In genomic region chr5:15773839-15774238, GRCm38 (mm10) we compare ENCODE assay signal across 24 mouse cellular contexts. TPM values are rescaled to one million over a fixed set of nuclear protein-coding genes. Genes with fewer than 3 reads are reported as not detected.
DNase-seq lines count a peak whose midpoint lies in the region; ATAC-seq and TF ChIP-seq lines count a peak whose summit lies in the region.
"Had no signal": no experiment of that assay in that cellular context is flagged by ENCODE, and none has a peak within 500 bp of the region (broad histone marks: within the 10 kb centered on the region; RNA-seq: fewer than 3 reads in every experiment).

No protein-coding gene starts in this region.

- no peak overlapping the region for H3K9ac ChIP-seq in ES-Bruce4 (ENCODE audit: low read depth, poor library complexity, severe bottlenecking)
- no peak overlapping the region for H3K9ac ChIP-seq in ES-E14 (ENCODE audit: insufficient read depth, low read depth, low read length, poor library complexity, severe bottlenecking)
- H3K9ac ChIP-seq in hindbrain, embryonic 13.5 days = no peak overlapping the region
- H3K9ac ChIP-seq: embryonic facial prominence, embryonic 12.5 days; forebrain, embryonic 13.5 days; forebrain, embryonic 15.5 days; forebrain, postnatal 0 days had no signal

- no peaks in the 10 kb centered on the region for H3K27me3 ChIP-seq in ES-Bruce4 (ENCODE audit: control insufficient read depth, insufficient read depth, low read length, poor library complexity, severe bottlenecking)
- no peaks in the 10 kb centered on the region for H3K27me3 ChIP-seq in hindbrain, embryonic 13.5 days
- H3K27me3 ChIP-seq: embryonic facial prominence, embryonic 12.5 days; forebrain, embryonic 13.5 days; forebrain, embryonic 15.5 days had no signal

- H3K36me3 ChIP-seq in ES-Bruce4 (ENCODE audit: control insufficient read depth, insufficient read depth, low read length, poor library complexity, severe bottlenecking) (no peaks in the 10 kb centered on the region), ES-E14 (ENCODE audit: control insufficient read depth, insufficient read depth, low read length, poor library complexity, severe bottlenecking) (no peaks in the 10 kb centered on the region; the same call in 1 of the 2 replicates)
- no peaks in the 10 kb centered on the region for H3K36me3 ChIP-seq in hindbrain, embryonic 13.5 days
- H3K36me3 ChIP-seq: embryonic facial prominence, embryonic 10.5 days; embryonic facial prominence, embryonic 12.5 days; forebrain, embryonic 15.5 days had no signal

- H3K4me3 ChIP-seq in ES-Bruce4 (ENCODE audit: low read depth, low read length) (no peak overlapping the region), ES-E14 (ENCODE audit: insufficient read depth in 1 of 2, low read depth in 1 of 2, low read length in 2 of 2, poor library complexity in 1 of 2, severe bottlenecking in 1 of 2) (no peak overlapping the region)
- no peak overlapping the region for H3K4me3 ChIP-seq in hindbrain, embryonic 13.5 days
- H3K4me3 ChIP-seq: embryonic facial prominence, embryonic 10.5 days; embryonic facial prominence, embryonic 12.5 days; forebrain, embryonic 13.5 days; forebrain, embryonic 15.5 days had no signal

- peak; percentile 70; the same call in 1 of the 2 replicates for TF ChIP-seq EP300 in ES-Bruce4 (IDR thresholded peaks at IDR 0.05; ENCODE audit: insufficient read depth, low read depth, low read length)

- H3K4me1 ChIP-seq in ES-Bruce4 (ENCODE audit: control insufficient read depth, insufficient read depth, low read length) (peaks cover 3% of the 10 kb centered on the region), ES-E14 (ENCODE audit: control insufficient read depth in 2 of 2, insufficient read depth in 2 of 2, low read length in 2 of 2, poor library complexity in 1 of 2) (peaks cover 0 to 4% of the 10 kb centered on the region in 2 experiments; a peak in 1 of 4 replicates)
- H3K4me1 ChIP-seq in hindbrain, embryonic 13.5 days (replicated peaks) = no peaks in the 10 kb centered on the region
- H3K4me1 ChIP-seq: embryonic facial prominence, embryonic 10.5 days; embryonic facial prominence, embryonic 12.5 days; forebrain, embryonic 13.5 days; forebrain, embryonic 15.5 days had no signal

- TF ChIP-seq CTCF in ES-Bruce4 (IDR thresholded peaks at IDR 0.05; ENCODE audit: low read depth, low read length) = no peak

- in situ Hi-C loops in ES-E14 (cut with MboI; ENCODE audit: low sequenced_read_pairs in 2 of 2, unreplicated experiment in 2 of 2) = no loop called here

- no peak for TF ChIP-seq POLR2A in ES-Bruce4 (IDR thresholded peaks at IDR 0.05; ENCODE audit: insufficient read depth, low read length)

- H3K9me3 ChIP-seq in ES-Bruce4 (replicated peaks; ENCODE audit: control insufficient read depth, insufficient read depth, low read length, poor library complexity, severe bottlenecking) (peaks cover 11% of the 10 kb centered on the region; the same call in 1 of the 2 replicates), ES-E14 (ENCODE audit: control insufficient read depth, insufficient read depth, low read depth, low read length) (peaks cover 13% of the 10 kb centered on the region)
- no peaks in the 10 kb centered on the region for H3K9me3 ChIP-seq in hindbrain, embryonic 13.5 days
- H3K9me3 ChIP-seq: embryonic facial prominence, embryonic 10.5 days; embryonic facial prominence, embryonic 12.5 days; forebrain, embryonic 13.5 days; forebrain, embryonic 15.5 days had no signal

- WGBS in hindbrain, embryonic 13.5 days = 29% methylated on average over 3 of the region's 3 CpGs

- no peak for ATAC-seq in hindbrain, embryonic 13.5 days (ENCODE audit: low FRiP score)
- ATAC-seq: forebrain, embryonic 13.5 days; forebrain, embryonic 15.5 days; forebrain, postnatal 0 days had no signal

- H3K4me2 ChIP-seq in hindbrain, embryonic 13.5 days = no peak overlapping the region
- H3K4me2 ChIP-seq: embryonic facial prominence, embryonic 12.5 days; forebrain, embryonic 13.5 days; forebrain, embryonic 15.5 days had no signal

- H3K27ac ChIP-seq in ES-Bruce4 (ENCODE audit: insufficient read depth, low read length) (peak overlapping the region; percentile 96), ES-E14 (ENCODE audit: insufficient read depth, low read depth, low read length, poor library complexity, severe bottlenecking) (peak overlapping the region; percentile 83)
- H3K27ac ChIP-seq in hindbrain, embryonic 13.5 days = no peak overlapping the region
- H3K27ac ChIP-seq: embryonic facial prominence, embryonic 10.5 days; embryonic facial prominence, embryonic 12.5 days; forebrain, embryonic 13.5 days; forebrain, embryonic 15.5 days had no signal

- DNase-seq in ES-E14 (ENCODE audit: low read depth, low spot score) = no peak
- peak; percentile 1 for DNase-seq in WW6 (ENCODE audit: low read depth, low spot score)
- no peak for DNase-seq in T-cell, adult 2 months (ENCODE audit: low spot score)
- DNase-seq in right cerebral cortex, postnatal 14 days = no peak
- no peak for DNase-seq in thymus, postnatal 0 days (ENCODE audit: low spot score)
- DNase-seq: cerebellum, adult 11-12 months; cerebellum, adult 2 months; cerebellum, adult 9-10 months; cerebellum, postnatal 10 days; cerebellum, postnatal 25 days; forebrain, postnatal 0 days had no signal

TF ChIP-seq in ES-E14, 5 proteins besides CTCF, POLR2A, EP300 and RAD21:
- TF ChIP-seq HCFC1 (IDR thresholded peaks at IDR 0.05; ENCODE audit: borderline replicate concordance, insufficient read depth, low read length) (no peak), CHD2 (IDR thresholded peaks at IDR 0.05; ENCODE audit: low read depth, low read length) (no peak), ZC3H11A (IDR thresholded peaks at IDR 0.05; ENCODE audit: borderline replicate concordance, low read depth, low read length) (no peak), ZNF384 (IDR thresholded peaks at IDR 0.05; ENCODE audit: low read depth, low read length) (no peak), MAFK (IDR thresholded peaks at IDR 0.05; ENCODE audit: insufficient read depth, low read depth, low read length) (no peak)

RNA-seq across cellular contexts. Expression of gene Speer4c, which starts 59.8 kb away (rescaled TPM):
- polyA plus RNA-seq in ES-Bruce4 (2011; ENCODE audit: insufficient read depth, insufficient read length, low read depth, missing spikeins) = not detected in 2 replicates
- 0.26 TPM in 1 of 2 replicates, not detected in the other for total RNA-seq in ES-E14 (2012; rRNA removed)
- polyA plus RNA-seq in hindbrain, embryonic 13.5 days (2015; fragmentation: Nextera tagmentation; extraction: Ambion mirVana) = not detected in 2 replicates
- polyA plus RNA-seq in thymus, postnatal 0 days (2015; fragmentation: Nextera tagmentation; extraction: Ambion mirVana) = 0.72 and 0.82 TPM in 2 replicates
- total RNA-seq: adrenal gland, adult 2 months; adrenal gland, postnatal 14 days; adrenal gland, postnatal 36 days; forebrain, postnatal 0 days; MEL had no signal
- polyA plus RNA-seq: adrenal gland, adult 2 months; C2C12; cerebellum, adult 2 months; cortical plate, adult 2 months; embryonic facial prominence, embryonic 10.5 days; embryonic facial prominence, embryonic 12.5 days; forebrain, embryonic 11.5 days; forebrain, embryonic 13.5 days; forebrain, embryonic 15.5 days; forebrain, postnatal 0 days had no signal
